Mouse (Mus musculus): ENCODE measurements at regions not wholly inside any gene's neighbourhood (a gene's known extent, or its start where the extent isn't known, plus 50 kb on each side); places are given as distances from the start of the nearest gene placed in this dataset.

- DNase-seq (ENCODE audit: low read depth, low spot score), result no peak
These were observed 87.2 kb upstream of the Cxcr4 start for GRCm38 (mm10) chr1:128679005-128679980.

- peak; percentile 32 for DNase-seq (ENCODE audit: low read depth, low spot score)
These were observed 83.4 kb upstream of the Cxcr4 start for GRCm38 (mm10) chr1:128675538-128675937.

GRCm38 (mm10) chr1:128672306-128672705, 80.2 kb upstream of the Cxcr4 start:
- DNase-seq (ENCODE audit: low read depth, low spot score), result no peak

- no peak for DNase-seq (ENCODE audit: low read depth, low spot score)
These were observed 79.4 kb upstream of the Cxcr4 start for GRCm38 (mm10) chr1:128671495-128671894.

- DNase-seq (ENCODE audit: low read depth, low spot score), result no peak
These were observed 78.9 kb upstream of the Cxcr4 start for GRCm38 (mm10) chr1:128671016-128671415.

- no peak for DNase-seq (ENCODE audit: low read depth, low spot score)
These were observed 77.2 kb upstream of the Cxcr4 start for GRCm38 (mm10) chr1:128669241-128669666.

- no peak for DNase-seq (ENCODE audit: low read depth, low spot score)
These were observed 76.6 kb upstream of the Cxcr4 start for GRCm38 (mm10) chr1:128668718-128669117.

GRCm38 (mm10) chr1:128667121-128667762, 75.1 kb upstream of the Cxcr4 start:
- peak; percentile 54 for DNase-seq (ENCODE audit: low read depth, low spot score)

GRCm38 (mm10) chr1:128663207-128663606, 71.1 kb upstream of the Cxcr4 start:
- DNase-seq (ENCODE audit: low read depth, low spot score), result no peak

GRCm38 (mm10) chr1:128659857-128660256, 67.8 kb upstream of the Cxcr4 start:
- no peak for DNase-seq (ENCODE audit: low read depth, low spot score)

- no peak for DNase-seq (ENCODE audit: low read depth, low spot score)
These were observed 66.7 kb upstream of the Cxcr4 start for GRCm38 (mm10) chr1:128658802-128659201.

- no peak for DNase-seq (ENCODE audit: low read depth, low spot score)
These were observed 62.2 kb upstream of the Cxcr4 start for GRCm38 (mm10) chr1:128654099-128654862.

- DNase-seq (ENCODE audit: low read depth, low spot score), result no peak
These were observed 58.5 kb upstream of the Cxcr4 start for GRCm38 (mm10) chr1:128650596-128650995.

- no peak for DNase-seq (ENCODE audit: low read depth, low spot score)
These were observed 57.5 kb upstream of the Cxcr4 start for GRCm38 (mm10) chr1:128649490-128650178.

GRCm38 (mm10) chr1:128643316-128643776, 51.3 kb upstream of the Cxcr4 start:
- DNase-seq (ENCODE audit: low read depth, low spot score), result no peak

- DNase-seq (ENCODE audit: low read depth, low spot score), result no peak
These were observed 50.1 kb upstream of the Cxcr4 start for GRCm38 (mm10) chr1:128642212-128642611.

All from CD4-positive, CD25-positive, alpha-beta regulatory T cell, adult 2 months (primary cell).